Mouse (Mus musculus) B cell, adult (primary cell): ENCODE results near the gene Efcc1. TPM values are rescaled to one million over a fixed set of nuclear protein-coding genes. Genes with fewer than 3 reads are reported as not detected.

Source experiments
- total RNA-seq: library from RNA; stranded (reverse); gene quantifications from 4 replicates; pipeline ENCODE4 v1.2.4, GENCODE M21; 2023; ENCODE audit not compliant: inconsistent age

Gene Efcc1
- total RNA-seq, result not detected in 4 replicates

GRCm38 (mm10) chr6:87730591-87731462 lies at the start of gene Efcc1:
Gene Efcc1 (plus strand): TSS chr6:87730869.

GRCm38 (mm10) chr6:87777842-87778241 lies 47.2 kb downstream of the Efcc1 start, which contains the start of gene Gp9:
Gene Gp9 (plus strand): TSS chr6:87778072.

Other genes with a start within 250 kb of the Efcc1 start
- 148 to 165 TPM (median 155 TPM) in 4 replicates for gene Arhgap25, start 197.6 kb upstream of the Efcc1 start, total RNA-seq
- gene Prokr1, start 140.1 kb upstream of the Efcc1 start, total RNA-seq, result 0.16 to 0.69 TPM (median 0.23 TPM) in 4 replicates
- 4.6 to 5.4 TPM (median 5.1 TPM) in 4 replicates for gene Aplf, start 58.7 kb upstream of the Efcc1 start, total RNA-seq
- gene Gp9, start 47.2 kb downstream of the Efcc1 start, total RNA-seq, result not detected in 4 replicates
- gene Rab43, start 81.3 kb downstream of the Efcc1 start, total RNA-seq, result 38.7 to 63.6 TPM (median 58.1 TPM) in 4 replicates
- 3.3 to 9.1 TPM (median 5.8 TPM) in 4 replicates for gene Gm45140, start 104.9 kb downstream of the Efcc1 start, total RNA-seq
- 88.7 to 106 TPM (median 102 TPM) in 4 replicates for gene Isy1, start 107.9 kb downstream of the Efcc1 start, total RNA-seq
- gene Cnbp, start 120.2 kb downstream of the Efcc1 start, total RNA-seq, result 577 to 630 TPM (median 588 TPM) in 4 replicates
- 135 to 152 TPM (median 137 TPM) in 4 replicates for gene Copg1, start 156.9 kb downstream of the Efcc1 start, total RNA-seq
- gene Hmces, start 183.1 kb downstream of the Efcc1 start, total RNA-seq, result 104 to 116 TPM (median 110 TPM) in 4 replicates